Mouse (Mus musculus) myocyte (in vitro differentiated cells): ENCODE results near the gene Tmem59l. TPM values are rescaled to one million over a fixed set of nuclear protein-coding genes. Genes with fewer than 3 reads are reported as not detected.

Experiments used
- H3K27me3 ChIP-seq: one replicate; pipeline ENCODE4 v1.6.1; 2011; ENCODE audit not compliant: control insufficient read depth, insufficient read depth, insufficient read length
- H3K36me3 ChIP-seq: one replicate; pipeline ENCODE4 v1.6.1; 2011; ENCODE audit not compliant: control insufficient read depth, insufficient read depth
- H3K4me2 ChIP-seq: one replicate; pipeline ENCODE4 v1.6.1; 2011; ENCODE audit warnings: low read depth, control low read depth
- H3K4me3 ChIP-seq: one replicate; pipeline ENCODE4 v1.5.1; 2011; ENCODE audit warnings: mild to moderate bottlenecking, control low read depth, moderate library complexity
- H3K79me2 ChIP-seq: one replicate; pipeline ENCODE4 v1.6.1; 2011; ENCODE audit not compliant: control insufficient read depth, insufficient read depth
- H3ac ChIP-seq: one replicate; pipeline ENCODE4 v1.6.1; 2011; ENCODE audit not compliant: control insufficient read depth, insufficient read length
- CEBPB ChIP-seq: IDR thresholded peaks from 2 replicates; pipeline ENCODE4 v1.6.1; 2011; ENCODE audit warnings: mild to moderate bottlenecking, moderate library complexity; ENCODE audit not compliant: poor library complexity, insufficient read depth, severe bottlenecking
- E2F4 ChIP-seq: IDR thresholded peaks from one replicate; pipeline ENCODE4 v1.6.1; 2011; ENCODE audit warnings: mild to moderate bottlenecking, control low read depth, moderate library complexity; ENCODE audit not compliant: insufficient read depth
- MAX ChIP-seq: IDR thresholded peaks from one replicate; pipeline ENCODE4 v1.6.1; 2011; ENCODE audit warnings: low read depth, mild to moderate bottlenecking, control low read depth
- MYOD1 ChIP-seq, 3 experiments: IDR thresholded peaks; one replicate each; pipeline ENCODE4 v1.6.1; 2011; ENCODE audit warnings: control low read depth in 2 of 3, low read depth in 2 of 3, mild to moderate bottlenecking in 2 of 3, moderate library complexity in 1 of 3; ENCODE audit not compliant: insufficient read length in 2 of 3, control insufficient read depth in 1 of 3
- MYOG ChIP-seq, 3 experiments: IDR thresholded peaks; one replicate each; pipeline ENCODE4 v1.6.1; 2011; ENCODE audit warnings: control low read depth in 2 of 3, low read depth in 2 of 3, mild to moderate bottlenecking in 2 of 3; ENCODE audit not compliant: insufficient read length in 2 of 3, control insufficient read depth in 1 of 3, insufficient read depth in 1 of 3
- POLR2A ChIP-seq: IDR thresholded peaks from one replicate; pipeline ENCODE4 v1.6.1; 2011; ENCODE audit warnings: low read depth, mild to moderate bottlenecking, control low read depth, moderate library complexity; ENCODE audit not compliant: insufficient read length
- POLR2AphosphoS2 ChIP-seq: IDR thresholded peaks from one replicate; pipeline ENCODE4 v1.6.1; 2011; ENCODE audit warnings: low read depth, control low read depth; ENCODE audit not compliant: insufficient read length
- REST ChIP-seq: IDR thresholded peaks from one replicate; pipeline ENCODE4 v1.6.1; 2011; ENCODE audit warnings: mild to moderate bottlenecking, control low read depth, moderate library complexity; ENCODE audit not compliant: insufficient read depth, insufficient read length
- SRF ChIP-seq: IDR thresholded peaks from one replicate; pipeline ENCODE4 v1.6.1; 2011; ENCODE audit warnings: low read depth; ENCODE audit not compliant: control insufficient read depth, insufficient read length
- TCF12 ChIP-seq: IDR thresholded peaks from one replicate; pipeline ENCODE4 v1.6.1; 2011; ENCODE audit warnings: mild to moderate bottlenecking, control low read depth; ENCODE audit not compliant: poor library complexity, insufficient read depth, severe bottlenecking
- TCF3 ChIP-seq: IDR thresholded peaks from one replicate; pipeline ENCODE4 v1.6.1; 2011; ENCODE audit warnings: low read depth, control low read depth; ENCODE audit not compliant: insufficient read length
- USF1 ChIP-seq: IDR thresholded peaks from one replicate; pipeline ENCODE4 v1.6.1; 2011; ENCODE audit warnings: low read depth, mild to moderate bottlenecking, control low read depth, moderate library complexity
- polyA plus RNA-seq: library from polyadenylated mRNA; unstranded; fragments of >200 nt; fragmentation: generic; extraction: Trizol; gene quantifications from one replicate; pipeline ENCODE4 v1.2.1, GENCODE M21; 2012; ENCODE audit warnings: missing spikeins

The Tmem59l gene
- polyA plus RNA-seq, 1 experiment = 0.04 TPM

- Histone ChIP-seq H3K36me3 (peaks cover 3% of the 10 kb centered on the region), H3K4me2 (no peak overlapping the region), H3K4me3 (no peak overlapping the region), H3K79me2 (peaks cover 43% of the 10 kb centered on the region), H3ac (no peak overlapping the region), H3K27me3 (no peaks in the 10 kb centered on the region)
- TF ChIP-seq USF1 (no peak), MYOD1 (IDR thresholded peaks at IDR 0.05; ENCODE audit: control insufficient read depth in 1 of 3, insufficient read length in 2 of 3, low read depth in 2 of 3) (no peak), TCF12 (no peak), REST (no peak)
These were observed 23.0 kb downstream of the Tmem59l start for GRCm38 (mm10) chr8:70464162-70464561.

GRCm38 (mm10) chr8:70463306-70463705, 23.9 kb downstream of the Tmem59l start:
- H3K4me3 ChIP-seq = no peak overlapping the region
- peaks cover 5% of the 10 kb centered on the region for H3K36me3 ChIP-seq
- H3K79me2 ChIP-seq = peaks cover 41% of the 10 kb centered on the region
- no peaks in the 10 kb centered on the region for H3K27me3 ChIP-seq
- H3K4me2 ChIP-seq = no peak overlapping the region
- no peak overlapping the region for H3ac ChIP-seq
- TF ChIP-seq POLR2A = no peak
- TF ChIP-seq POLR2AphosphoS2 = no peak
- no peak for TF ChIP-seq CEBPB
- no peak for TF ChIP-seq REST
- TF ChIP-seq TCF3 = no peak
- no peak for TF ChIP-seq E2F4
- TF ChIP-seq MAX = no peak
- no peak for TF ChIP-seq MYOD1 (IDR thresholded peaks at IDR 0.05; ENCODE audit: control insufficient read depth in 1 of 3, insufficient read length in 2 of 3, low read depth in 2 of 3)
- no peak for TF ChIP-seq TCF12

GRCm38 (mm10) chr8:70462516-70462813, 24.7 kb downstream of the Tmem59l start:
- Histone ChIP-seq H3K27me3 (no peaks in the 10 kb centered on the region), H3K4me3 (no peak overlapping the region), H3ac (no peak overlapping the region), H3K4me2 (peak overlapping the region; percentile 85), H3K36me3 (peaks cover 5% of the 10 kb centered on the region), H3K79me2 (peaks cover 38% of the 10 kb centered on the region)
- TF ChIP-seq SRF (no peak), E2F4 (no peak), MYOG (IDR thresholded peaks at IDR 0.05; ENCODE audit: control insufficient read depth in 1 of 3, insufficient read depth in 1 of 3, insufficient read length in 2 of 3, low read depth in 2 of 3) (peak in 1 of 3 experiments; percentile 20), TCF12 (no peak), MYOD1 (IDR thresholded peaks at IDR 0.05; ENCODE audit: control insufficient read depth in 1 of 3, insufficient read length in 2 of 3, low read depth in 2 of 3) (peak in 2 of 3 experiments; percentile 18 to 67)

GRCm38 (mm10) chr8:70461765-70462515, 25.2 kb downstream of the Tmem59l start:
- Histone ChIP-seq H3K36me3 (peaks cover 5% of the 10 kb centered on the region), H3ac (no peak overlapping the region), H3K4me2 (peak overlapping the region; percentile 85)

GRCm38 (mm10) chr8:70460606-70461005, 26.6 kb downstream of the Tmem59l start:
- H3K27me3 ChIP-seq = no peaks in the 10 kb centered on the region
- peaks cover 5% of the 10 kb centered on the region for H3K36me3 ChIP-seq
- H3K4me3 ChIP-seq = no peak overlapping the region
- H3K79me2 ChIP-seq = peaks cover 40% of the 10 kb centered on the region
- TF ChIP-seq MYOG (IDR thresholded peaks at IDR 0.05; ENCODE audit: control insufficient read depth in 1 of 3, insufficient read depth in 1 of 3, insufficient read length in 2 of 3, low read depth in 2 of 3) = peak in 1 of 3 experiments; percentile 53
- no peak for TF ChIP-seq USF1
- peak in 1 of 3 experiments; percentile 54 for TF ChIP-seq MYOD1 (IDR thresholded peaks at IDR 0.05; ENCODE audit: control insufficient read depth in 1 of 3, insufficient read length in 2 of 3, low read depth in 2 of 3)
- peak; percentile 26 for TF ChIP-seq POLR2AphosphoS2
- TF ChIP-seq TCF3 = no peak
- peak overlapping the region; percentile 85 for H3K4me2 ChIP-seq
- H3ac ChIP-seq = no peak overlapping the region

More at GRCm38 (mm10) chr8:70461765-70462515, 25.2 kb downstream of the Tmem59l start:
- Histone ChIP-seq H3K27me3 (no peaks in the 10 kb centered on the region), H3K79me2 (peaks cover 43% of the 10 kb centered on the region), H3K4me3 (no peak overlapping the region)
- peak in 1 of 3 experiments; percentile 57 for TF ChIP-seq MYOD1 (IDR thresholded peaks at IDR 0.05; ENCODE audit: control insufficient read depth in 1 of 3, insufficient read length in 2 of 3, low read depth in 2 of 3)
- peak; percentile 26 for TF ChIP-seq POLR2AphosphoS2
- TF ChIP-seq MAX = no peak
- no peak for TF ChIP-seq POLR2A

GRCm38 (mm10) chr8:70460199-70460598, 27.0 kb downstream of the Tmem59l start:
- H3K36me3 ChIP-seq = peaks cover 5% of the 10 kb centered on the region
- H3K79me2 ChIP-seq = peaks cover 36% of the 10 kb centered on the region
- TF ChIP-seq TCF12 (no peak), USF1 (no peak)
- H3K4me2 ChIP-seq = peak overlapping the region; percentile 85
- no peaks in the 10 kb centered on the region for H3K27me3 ChIP-seq
- no peak overlapping the region for H3K4me3 ChIP-seq
- H3ac ChIP-seq = no peak overlapping the region
